Mouse (Mus musculus) mature B cell (primary cell): ENCODE measurements around the gene Exoc3l4.

ENCODE experiments used
- in situ Hi-C: fragments of 300-500 bp; cut with MboI; formaldehyde crosslinking; loops from 2 replicates; pipeline ENCODE4 v1.14.3; 2019

Exoc3l4 gene

GRCm38 (mm10) chr12:111416921-111417779, at the start of gene Exoc3l4:
Gene Exoc3l4 (plus strand): TSS chr12:111417017.
- in situ Hi-C loops: no loop called here

- in situ Hi-C loops: no loop called here
These were observed 49.8 kb upstream of the Exoc3l4 start for GRCm38 (mm10) chr12:111367065-111367464.

- in situ Hi-C loops: no loop called here
These were observed 46.6 kb upstream of the Exoc3l4 start for GRCm38 (mm10) chr12:111370249-111370648.

GRCm38 (mm10) chr12:111371905-111372304, 44.9 kb upstream of the Exoc3l4 start:
- in situ Hi-C loops: no loop called here

- in situ Hi-C loops: no loop called here
These were observed 43.4 kb upstream of the Exoc3l4 start for GRCm38 (mm10) chr12:111373411-111373810.

GRCm38 (mm10) chr12:111374727-111375126, 42.1 kb upstream of the Exoc3l4 start:
- in situ Hi-C loops: no loop called here

DNA sequence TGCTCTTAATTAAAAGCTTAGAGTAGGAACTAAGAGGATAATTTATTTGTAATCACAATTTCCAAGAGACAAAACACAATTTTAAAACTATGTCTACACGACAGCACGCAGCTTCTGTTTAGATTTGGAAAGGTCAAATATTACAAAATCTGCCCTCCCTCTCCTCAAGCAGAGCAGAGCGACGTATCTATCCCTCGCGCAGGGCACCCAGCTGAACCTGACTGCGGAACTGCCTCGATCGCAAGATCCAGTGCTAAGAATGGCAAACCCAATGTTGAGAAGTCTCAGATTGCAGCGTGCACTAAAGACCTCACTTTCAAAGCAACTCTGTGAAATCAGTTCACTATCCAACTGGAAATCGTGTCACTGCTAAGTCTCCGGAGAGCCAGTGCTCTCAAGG, 41.3 kb upstream of the Exoc3l4 start:
- in situ Hi-C loops: no loop called here

GRCm38 (mm10) chr12:111376053-111376452, 40.8 kb upstream of the Exoc3l4 start:
- in situ Hi-C loops: no loop called here

- in situ Hi-C loops: no loop called here
These were observed 39.9 kb upstream of the Exoc3l4 start for GRCm38 (mm10) chr12:111376826-111377331.

DNA sequence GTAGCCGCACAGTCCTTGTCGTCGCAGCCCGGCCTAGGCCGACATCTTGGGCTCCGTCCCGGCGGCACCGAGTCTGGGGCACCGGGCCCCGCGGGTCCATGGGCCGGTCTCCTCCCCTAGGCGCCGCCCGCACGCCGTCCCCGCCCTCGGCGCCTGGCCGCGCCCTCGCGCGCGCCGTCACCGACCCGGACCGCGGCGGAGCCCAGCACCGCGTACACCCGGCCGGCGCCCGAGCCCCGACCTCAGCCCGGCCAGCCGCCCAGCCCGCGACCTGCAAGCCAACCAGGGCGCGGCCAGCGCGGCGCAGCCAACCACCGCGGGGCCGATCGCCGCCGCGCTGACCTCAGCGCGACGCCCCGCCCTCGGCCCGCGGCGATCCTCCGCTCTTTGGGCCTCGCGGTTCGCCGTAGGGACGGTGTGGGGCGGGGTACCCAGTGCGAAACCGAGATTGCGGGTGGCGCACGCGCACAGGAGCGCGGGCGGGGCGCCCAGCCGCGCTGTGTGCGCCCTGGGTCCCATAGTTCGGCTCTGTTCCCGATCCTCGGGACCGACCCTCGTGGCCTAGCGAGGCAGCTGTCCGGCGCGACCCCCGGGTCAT, 39.3 kb upstream of the Exoc3l4 start, which contains the start of gene Cdc42bpb:
TSS of gene Cdc42bpb (minus strand) at position 343 of the 598 bp plus-strand sequence.
- in situ Hi-C loops: no loop called here

DNA sequence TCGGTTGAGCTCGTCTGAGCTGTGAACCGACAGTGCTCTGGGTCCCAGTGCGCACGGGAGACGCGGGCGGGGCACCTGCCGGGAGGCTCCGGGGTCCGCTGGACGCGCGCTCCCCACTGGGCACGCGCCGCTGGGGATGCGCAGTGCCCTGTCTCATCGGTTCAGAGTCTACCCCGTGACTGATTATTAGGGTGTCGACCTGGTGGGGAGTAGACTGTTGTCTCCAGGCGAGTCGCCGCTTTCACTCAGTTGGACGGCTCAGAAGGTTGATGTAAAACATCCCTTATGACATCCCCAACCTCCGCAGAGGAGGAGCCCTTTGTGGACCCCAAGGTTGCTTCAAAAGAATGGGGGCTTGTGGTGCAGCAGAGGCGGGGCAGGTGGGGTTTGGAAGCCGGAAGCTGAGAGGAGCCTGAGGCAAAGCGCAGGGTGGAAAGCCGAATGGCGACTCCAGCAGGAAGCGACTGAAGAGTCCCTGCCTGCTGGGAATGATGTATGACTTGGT, 38.8 kb upstream of the Exoc3l4 start:
- in situ Hi-C loops: no loop called here

DNA sequence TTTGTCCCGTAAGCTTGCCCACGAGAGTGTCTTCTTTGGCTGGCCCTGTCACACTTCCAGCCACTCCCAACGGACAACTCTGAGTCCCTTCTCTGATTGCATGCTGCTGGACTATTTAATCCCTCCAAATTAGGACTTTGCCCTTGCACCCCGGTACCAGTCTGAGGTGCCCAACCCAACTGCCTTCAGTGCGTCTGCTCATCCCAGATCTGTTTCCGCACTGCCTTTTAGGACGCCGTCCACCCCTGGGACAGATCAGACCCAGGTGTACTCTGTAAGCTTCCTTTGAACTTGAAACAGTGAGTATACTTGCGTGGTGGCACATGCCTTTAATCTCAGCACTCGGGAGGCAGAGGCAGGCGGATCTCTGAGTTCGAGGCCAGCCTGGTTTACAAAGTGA, 38.0 kb upstream of the Exoc3l4 start:
- in situ Hi-C loops: no loop called here

DNA sequence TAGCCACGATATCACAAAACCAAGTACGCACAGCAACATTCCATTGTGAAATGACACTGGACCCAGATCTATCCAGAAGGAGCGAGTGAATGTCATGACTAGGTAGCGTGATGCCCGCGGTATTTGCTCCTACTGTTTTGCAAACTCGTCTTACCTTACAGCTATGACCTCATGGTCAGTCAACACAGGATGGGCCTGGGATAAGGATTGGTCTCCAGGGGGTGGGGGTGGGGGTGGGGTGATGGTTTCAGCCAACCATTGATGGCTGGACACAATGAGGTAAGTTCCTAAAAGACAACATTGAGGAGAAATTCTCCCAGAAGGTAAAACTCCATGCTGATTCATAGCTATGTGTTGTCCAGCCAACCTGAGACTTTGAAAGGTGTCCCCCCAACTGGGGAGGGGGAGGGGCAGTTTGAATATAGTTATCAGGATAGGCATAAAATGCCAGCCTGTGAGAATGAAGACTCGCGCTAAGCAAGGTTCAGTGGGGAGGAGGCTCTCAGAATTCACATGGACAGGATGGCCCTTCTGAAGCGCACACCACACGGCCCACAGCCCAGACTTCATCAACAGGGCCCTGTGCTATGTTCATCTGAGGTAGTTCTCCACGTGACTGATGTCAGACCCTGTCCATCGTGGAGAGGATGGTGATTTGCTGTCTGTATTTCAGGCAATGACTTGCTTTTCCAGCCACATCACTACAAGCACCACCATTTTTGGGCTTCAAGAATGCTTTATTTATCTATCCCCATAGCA, 30.8 kb upstream of the Exoc3l4 start:
- in situ Hi-C loops: no loop called here

- in situ Hi-C loops: no loop called here
These were observed 30.1 kb upstream of the Exoc3l4 start for GRCm38 (mm10) chr12:111386642-111387120.

DNA sequence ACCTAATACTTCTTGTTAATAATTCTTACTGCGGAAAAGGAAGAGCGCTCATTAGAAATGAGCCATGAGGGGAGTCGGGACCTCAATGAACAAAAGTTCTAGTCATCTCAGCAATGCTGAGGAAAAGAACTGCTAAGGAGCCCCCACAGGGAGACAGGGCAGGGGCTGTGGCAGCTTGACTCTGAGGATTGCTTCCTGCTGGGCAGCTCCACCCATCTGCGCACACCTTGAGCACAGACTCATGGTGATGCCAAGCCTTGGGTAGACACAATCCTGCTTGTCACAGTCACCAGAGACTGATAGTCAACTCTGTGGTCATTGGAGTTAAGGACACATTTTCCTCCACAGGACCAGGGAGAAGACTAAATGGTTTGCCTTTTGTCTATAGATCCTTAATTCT, 29.7 kb upstream of the Exoc3l4 start:
- in situ Hi-C loops: no loop called here

DNA sequence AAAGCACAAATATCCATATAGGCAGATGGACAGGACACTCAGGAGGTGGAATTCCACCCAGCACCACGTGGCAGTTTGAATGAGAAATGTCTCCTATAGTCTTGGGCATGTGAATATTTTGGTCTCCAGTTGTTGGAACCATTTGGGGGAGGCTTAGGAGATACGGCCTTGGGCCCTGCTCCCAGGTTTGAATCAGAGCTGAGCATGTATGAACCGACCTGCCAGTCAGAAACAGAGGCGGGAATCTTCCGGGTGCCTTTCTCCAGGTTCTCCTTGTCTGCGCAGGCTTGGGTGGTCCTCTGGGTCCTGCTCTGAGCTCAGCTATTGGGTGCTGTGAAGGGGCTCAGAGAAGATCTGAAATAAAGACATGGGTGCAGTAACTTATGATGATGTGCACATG, 22.8 kb upstream of the Exoc3l4 start:
- in situ Hi-C loops: no loop called here

DNA sequence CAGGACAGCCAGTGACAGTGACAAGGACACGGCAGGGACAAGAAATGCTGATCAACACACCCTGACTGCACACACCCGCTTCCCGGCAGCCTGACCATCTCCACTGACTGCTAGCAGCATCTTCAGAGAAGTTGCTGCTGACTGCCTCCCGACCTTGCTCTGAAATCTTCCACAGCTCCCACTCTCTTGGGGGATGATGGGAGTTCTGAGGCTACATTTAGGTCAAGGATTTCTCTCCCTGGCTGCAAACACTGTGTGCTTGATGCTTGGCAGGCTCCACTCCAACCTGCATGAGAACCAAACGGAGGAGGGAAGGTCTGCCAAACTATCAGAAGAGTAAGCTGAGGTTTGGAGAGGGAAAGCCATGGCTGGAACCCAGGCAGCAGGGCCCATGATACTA, 19.8 kb upstream of the Exoc3l4 start:
- in situ Hi-C loops: no loop called here

DNA sequence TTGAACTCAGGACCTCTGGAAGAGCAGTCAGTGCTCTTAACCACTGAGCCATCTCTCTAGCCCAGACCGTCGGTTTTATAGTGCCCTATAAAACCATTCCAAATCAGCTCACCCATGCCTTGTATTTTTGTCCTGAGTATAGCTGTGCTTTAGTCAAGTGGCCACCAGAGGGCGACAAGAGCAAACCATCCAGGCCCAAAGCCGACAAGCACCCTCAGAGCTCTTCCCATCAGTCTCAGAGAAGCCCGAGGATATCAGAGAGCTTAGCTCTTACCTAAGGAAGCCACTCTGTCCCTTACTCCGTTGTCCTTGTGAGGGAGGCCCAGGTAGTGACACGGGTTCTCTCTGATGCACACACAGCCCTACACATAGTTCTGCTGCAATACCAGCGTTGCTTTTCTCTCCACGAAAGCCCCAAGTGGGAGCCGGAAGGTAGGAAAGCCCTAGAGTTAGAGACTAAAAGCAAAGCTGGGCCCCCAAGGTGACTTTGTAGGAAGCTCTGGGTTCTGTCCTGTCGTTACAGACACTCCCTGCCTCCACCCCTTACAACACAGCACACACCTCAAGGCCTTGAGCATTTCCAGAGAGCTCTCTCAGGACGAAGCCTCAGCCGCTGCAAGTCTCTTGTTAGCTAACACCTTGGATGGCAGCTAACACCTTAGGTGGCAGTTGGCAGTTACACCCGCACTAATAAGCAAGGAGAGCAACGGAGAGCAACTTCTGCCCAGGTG, 15.2 kb upstream of the Exoc3l4 start:
- in situ Hi-C loops: no loop called here

GRCm38 (mm10) chr12:111404880-111405279, 11.9 kb upstream of the Exoc3l4 start:
- in situ Hi-C loops: no loop called here

- in situ Hi-C loops: no loop called here
These were observed 10.2 kb upstream of the Exoc3l4 start, which contains the start of gene Lbhd2 for GRCm38 (mm10) chr12:111406622-111407021. Gene Lbhd2 (plus strand): TSS chr12:111406809.

DNA sequence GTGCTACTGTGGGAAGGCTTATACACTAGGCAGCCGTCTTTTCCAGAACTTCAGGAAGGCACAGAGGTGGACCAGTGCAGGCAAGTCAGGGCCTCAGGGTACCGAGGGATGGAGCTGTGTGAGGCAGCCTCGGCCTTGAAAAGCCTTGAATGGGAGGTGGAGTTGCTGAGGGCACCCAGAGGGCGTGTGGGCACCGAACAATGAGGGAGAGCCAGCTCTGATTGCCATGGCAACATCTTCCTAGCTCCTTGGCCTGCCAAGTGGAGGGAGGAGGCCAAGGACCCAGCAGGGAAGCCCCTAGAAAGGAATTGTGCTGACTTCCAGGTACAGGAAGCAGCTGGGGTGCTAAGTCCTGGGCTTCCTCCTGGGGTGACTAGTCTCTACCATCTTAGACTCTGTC, 7.2 kb upstream of the Exoc3l4 start:
- in situ Hi-C loops: no loop called here
